Mouse (Mus musculus) lung, embryonic 16.5 days (tissue): ENCODE data around the gene Rad51d. TPM values are rescaled to one million over a fixed set of nuclear protein-coding genes. Genes with fewer than 3 reads are reported as not detected.
"Not testable (repeated sequence)": the region's sequence is repeated elsewhere in the genome, so short reads cannot be mapped to it uniquely, and the experiment has no call there.

Experiments
- ATAC-seq: fragments of 200-750 bp; cut with Nextera tagmentation; 2 replicates; pipeline ENCODE4 v1.8.0; 2017; ENCODE audit warnings: low read depth, mild to moderate bottlenecking, moderate library complexity
- H3K27ac ChIP-seq: fragments of 300-500 bp; sonication (generic); 2 replicates; pipeline ENCODE4 v1.5.1; 2014; ENCODE audit warnings: mild to moderate bottlenecking, control low read depth, low read length
- H3K27me3 ChIP-seq: fragments of 300-500 bp; sonication (generic); 2 replicates; pipeline ENCODE4 v1.6.1; 2014; ENCODE audit warnings: low read depth, low read length, mixed read lengths; ENCODE audit not compliant: control insufficient read depth, insufficient read depth
- H3K36me3 ChIP-seq: fragments of 300-500 bp; sonication (generic); 2 replicates; pipeline ENCODE4 v1.6.1; 2014; ENCODE audit warnings: low read length; ENCODE audit not compliant: control insufficient read depth, insufficient read depth
- H3K4me1 ChIP-seq: fragments of 300-500 bp; sonication (generic); replicated peaks from 2 replicates; pipeline ENCODE4 v1.6.1; 2014; ENCODE audit warnings: low read length, mixed read lengths; ENCODE audit not compliant: control insufficient read depth, insufficient read depth
- H3K4me2 ChIP-seq: fragments of 300-500 bp; sonication (generic); 2 replicates; pipeline ENCODE4 v1.6.1; 2014; ENCODE audit warnings: low read depth, low read length, control low read depth
- H3K4me3 ChIP-seq: fragments of 300-500 bp; sonication (generic); 2 replicates; pipeline ENCODE4 v1.5.1; 2014; ENCODE audit warnings: mild to moderate bottlenecking, low read length, control low read depth
- H3K9ac ChIP-seq: fragments of 300-500 bp; sonication (generic); 2 replicates; pipeline ENCODE4 v1.6.1; 2014; ENCODE audit warnings: low read length, control low read depth
- H3K9me3 ChIP-seq: fragments of 300-500 bp; sonication (generic); 2 replicates; pipeline ENCODE4 v1.6.1; 2016; ENCODE audit warnings: low read length; ENCODE audit not compliant: control insufficient read depth
- WGBS: fragments of 180-500 bp; shearing (Covaris S2); extraction: QIAGEN DNeasy Blood & Tissue Kit; methylation state at CpG from one replicate; pipeline ENCODE4 v1.1.7; 2014; 5-methylcytosine and 5-hydroxymethylcytosine counted together
- polyA plus RNA-seq: library from polyadenylated mRNA; unstranded; fragments of >200 nt; fragmentation: Nextera tagmentation; extraction: Ambion mirVana; gene quantifications from 2 replicates; pipeline ENCODE4 v1.2.1, GENCODE M21; 2015

Rad51d gene
- polyA plus RNA-seq: 13.2 and 14.0 TPM in 2 replicates

GRCm38 (mm10) chr11:82890342-82890762 is at the start of gene Rad51d:
Gene Rad51d, minus strand, starts transcription at chr11:82890614.
- H3K27me3 ChIP-seq: no peaks in the 10 kb centered on the region
- H3K4me1 ChIP-seq: peaks cover 14% of the 10 kb centered on the region
- peak within 1 kb of the TSS; percentile 78 for H3K9ac ChIP-seq
- peak within 1 kb of the TSS; percentile 75 for H3K4me3 ChIP-seq
- H3K9me3 ChIP-seq: no peaks in the 10 kb centered on the region
- peak within 1 kb of the TSS; percentile 72 for H3K27ac ChIP-seq
- H3K4me2 ChIP-seq: peak within 1 kb of the TSS; percentile 81
- ATAC-seq: peak; percentile 96
- WGBS: 0% methylated on average over 26 of the region's 26 CpGs
- no peaks in the 10 kb centered on the region for H3K36me3 ChIP-seq

GRCm38 (mm10) chr11:82933186-82933585 is 42.8 kb upstream of the Rad51d start:
- H3K36me3 ChIP-seq: no peaks in the 10 kb centered on the region
- WGBS: 2% methylated on average over 27 of the region's 29 CpGs
- peak overlapping the region; percentile 57 for H3K9ac ChIP-seq
- H3K4me3 ChIP-seq: peak overlapping the region; percentile 54
- H3K27ac ChIP-seq: no peak overlapping the region
- peaks cover 5% of the 10 kb centered on the region for H3K4me1 ChIP-seq
- H3K27me3 ChIP-seq: peaks cover 36% of the 10 kb centered on the region
- no peaks in the 10 kb centered on the region for H3K9me3 ChIP-seq
- peak overlapping the region; percentile 92 for H3K4me2 ChIP-seq
- ATAC-seq: no peak

- H3K27me3 ChIP-seq: peaks cover 41% of the 10 kb centered on the region
- H3K4me1 ChIP-seq, ATAC-seq, H3K36me3 ChIP-seq, H3K9me3 ChIP-seq: not testable (repeated sequence)
- H3K27ac ChIP-seq: 0 out of 2 replicates have a peak overlapping the region, but pooled peaks have one; percentile 17
- 2% methylated on average over 62 of the region's 119 CpGs for WGBS
- H3K4me2 ChIP-seq: peak overlapping the region; percentile 92
- H3K4me3 ChIP-seq: peak overlapping the region; percentile 54
- H3K9ac ChIP-seq: peak overlapping the region; percentile 57
Measured at GRCm38 (mm10) chr11:82931671-82932450, 41.4 kb upstream of the Rad51d start.

GRCm38 (mm10) chr11:82931161-82931560 is 40.7 kb upstream of the Rad51d start:
- H3K27me3 ChIP-seq: peaks cover 41% of the 10 kb centered on the region

GRCm38 (mm10) chr11:82930391-82930955 is 40.1 kb upstream of the Rad51d start:
- H3K9me3 ChIP-seq, H3K4me1 ChIP-seq, H3K36me3 ChIP-seq, H3K27ac ChIP-seq, ATAC-seq: not testable (repeated sequence)
- Histone ChIP-seq H3K4me3 (peak overlapping the region; percentile 54), H3K27me3 (peaks cover 36% of the 10 kb centered on the region), H3K9ac (peak overlapping the region; percentile 20; the same call in 1 of the 2 replicates), H3K4me2 (peak overlapping the region; percentile 92)
- WGBS: 3% methylated on average over 74 of the region's 85 CpGs

More at GRCm38 (mm10) chr11:82931161-82931560, 40.7 kb upstream of the Rad51d start:
- not testable (repeated sequence) for H3K36me3 ChIP-seq, H3K27ac ChIP-seq, H3K9me3 ChIP-seq, ATAC-seq, H3K4me1 ChIP-seq
- WGBS: under 1% methylated on average over 36 of the region's 63 CpGs
- H3K4me2 ChIP-seq: peak overlapping the region; percentile 92
- H3K4me3 ChIP-seq: peak overlapping the region; percentile 54
- peak overlapping the region; percentile 57 for H3K9ac ChIP-seq

- Histone ChIP-seq H3K36me3 (no peaks in the 10 kb centered on the region), H3K9me3 (no peaks in the 10 kb centered on the region), H3K4me1 (peaks cover 5% of the 10 kb centered on the region), H3K4me2 (no peak overlapping the region), H3K4me3 (no peak overlapping the region), H3K27me3 (peaks cover 31% of the 10 kb centered on the region), H3K9ac (no peak overlapping the region), H3K27ac (no peak overlapping the region)
- WGBS: 42% methylated on average over 3 of the region's 3 CpGs
- ATAC-seq: no peak
Measured at GRCm38 (mm10) chr11:82929633-82929950, 39.2 kb upstream of the Rad51d start.

GRCm38 (mm10) chr11:82928897-82929632 is 38.7 kb upstream of the Rad51d start:
- peaks cover 26% of the 10 kb centered on the region for H3K27me3 ChIP-seq
- H3K4me3 ChIP-seq: no peak overlapping the region
- no peak overlapping the region for H3K9ac ChIP-seq
- no peak overlapping the region for H3K4me2 ChIP-seq
- H3K36me3 ChIP-seq: no peaks in the 10 kb centered on the region
- H3K9me3 ChIP-seq: no peaks in the 10 kb centered on the region
- WGBS: 27% methylated on average over 20 of the region's 20 CpGs
- ATAC-seq: no peak
- H3K27ac ChIP-seq: no peak overlapping the region
- peaks cover 5% of the 10 kb centered on the region for H3K4me1 ChIP-seq

- not testable (repeated sequence) for H3K36me3 ChIP-seq, H3K4me3 ChIP-seq, ATAC-seq, H3K9ac ChIP-seq, H3K4me1 ChIP-seq, H3K4me2 ChIP-seq, H3K27ac ChIP-seq, H3K9me3 ChIP-seq
- peaks cover 11% of the 10 kb centered on the region for H3K27me3 ChIP-seq
- 39% methylated on average over 6 of the region's 6 CpGs for WGBS
Measured at GRCm38 (mm10) chr11:82923910-82924309, 33.5 kb upstream of the Rad51d start.

GRCm38 (mm10) chr11:82921691-82922090 is 31.3 kb upstream of the Rad51d start:
- H3K27me3 ChIP-seq: no peaks in the 10 kb centered on the region
- no peaks in the 10 kb centered on the region for H3K36me3 ChIP-seq
- no peak overlapping the region for H3K9ac ChIP-seq
- H3K9me3 ChIP-seq: no peaks in the 10 kb centered on the region
- 60% methylated on average over 4 of the region's 4 CpGs for WGBS
- ATAC-seq: no peak
- H3K4me2 ChIP-seq: no peak overlapping the region
- H3K4me1 ChIP-seq: no peaks in the 10 kb centered on the region
- no peak overlapping the region for H3K4me3 ChIP-seq
- H3K27ac ChIP-seq: no peak overlapping the region
